Mouse (Mus musculus): ENCODE data around the gene Fam71e1. TPM values are rescaled to one million over a fixed set of nuclear protein-coding genes. Genes with fewer than 3 reads are reported as not detected.

The Fam71e1 gene
- polyA plus RNA-seq, 1 experiment from 2014 or later: 17.1 TPM

DNA sequence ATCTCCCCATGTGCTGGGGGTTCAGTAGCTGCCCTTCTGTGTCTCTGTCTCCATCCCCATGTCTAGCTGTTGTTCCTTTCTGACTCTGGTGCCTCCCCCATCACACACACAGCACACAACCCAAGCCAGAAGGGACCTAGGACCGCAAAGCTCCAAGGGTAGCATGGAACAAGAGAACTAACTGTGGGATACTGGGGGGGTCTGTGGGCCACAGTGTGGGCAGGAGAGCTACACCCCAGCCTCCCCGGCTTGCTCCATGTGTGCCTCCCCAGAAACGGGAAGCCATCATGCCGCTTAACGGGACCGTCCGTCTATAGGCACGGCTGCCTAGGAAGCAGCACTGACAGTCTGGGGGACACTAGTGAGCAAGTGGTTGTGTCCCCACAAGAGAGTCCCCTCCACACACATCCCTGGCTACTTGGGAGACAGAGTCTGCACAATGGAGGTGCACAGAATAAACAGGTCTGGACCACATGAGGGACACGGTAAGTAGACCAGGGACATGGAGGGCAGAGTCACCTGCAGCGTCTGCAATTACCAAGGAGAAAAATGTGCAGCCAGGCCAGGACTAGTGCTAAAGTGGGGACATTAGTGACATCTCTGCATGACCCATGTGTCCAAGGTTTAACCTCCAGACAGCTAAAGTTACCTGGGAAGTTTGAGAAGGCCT lies 32.7 kb upstream of the Fam71e1 start:
- H3K4me3 ChIP-seq (ENCODE audit: low read depth, low read length): no peak overlapping the region
- 84% methylated on average over 10 of the region's 10 CpGs for WGBS
- H3K27me3 ChIP-seq (ENCODE audit: control insufficient read depth, insufficient read depth, low read length): peaks cover 17% of the 10 kb centered on the region
- H3K9ac ChIP-seq (ENCODE audit: low read length): no peak overlapping the region
- ATAC-seq (ENCODE audit: low FRiP score) (no peak), DNase-seq (ENCODE audit: low spot score, missing footprints) (peak; percentile 86)
- H3K27ac ChIP-seq (ENCODE audit: low read depth, low read length): no peak overlapping the region
- peaks cover 27% of the 10 kb centered on the region for H3K4me1 ChIP-seq (ENCODE audit: control insufficient read depth, insufficient read depth, low read length)
- H3K9me3 ChIP-seq (ENCODE audit: control insufficient read depth, low read length): no peaks in the 10 kb centered on the region
- H3K36me3 ChIP-seq (ENCODE audit: control insufficient read depth, insufficient read depth, low read length): peaks cover 18% of the 10 kb centered on the region
- H3K4me2 ChIP-seq: no peak overlapping the region

DNA sequence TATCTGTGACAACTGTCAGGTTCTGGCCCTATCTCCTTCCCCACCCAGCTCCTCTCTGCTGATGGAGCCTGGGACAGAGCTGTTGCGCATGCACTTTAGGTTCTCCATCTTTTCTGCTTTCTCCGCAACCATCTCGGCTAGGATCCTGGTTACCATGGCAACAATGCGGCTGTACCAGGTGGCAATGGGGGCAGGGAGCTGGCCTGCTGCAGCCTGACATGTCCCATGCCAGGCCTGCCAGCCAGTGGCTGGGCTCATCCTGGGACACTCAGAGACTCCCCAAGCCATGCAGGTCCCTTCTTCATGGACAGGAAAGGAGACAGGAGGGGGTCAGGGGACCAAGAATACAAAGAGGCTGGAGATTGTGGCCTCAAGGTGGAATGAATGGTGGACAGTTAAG lies 31.9 kb upstream of the Fam71e1 start:
- DNase-seq (ENCODE audit: low spot score, missing footprints): peak; percentile 85
- peaks cover 18% of the 10 kb centered on the region for H3K36me3 ChIP-seq (ENCODE audit: control insufficient read depth, insufficient read depth, low read length)
- H3K4me3 ChIP-seq (ENCODE audit: low read depth, low read length): no peak overlapping the region
- no peak for ATAC-seq (ENCODE audit: low FRiP score)
- no peak overlapping the region for H3K4me2 ChIP-seq
- no peaks in the 10 kb centered on the region for H3K9me3 ChIP-seq (ENCODE audit: control insufficient read depth, low read length)
- WGBS: 21% methylated on average over 4 of the region's 4 CpGs
- no peak overlapping the region for H3K9ac ChIP-seq (ENCODE audit: low read length)
- H3K27me3 ChIP-seq (ENCODE audit: control insufficient read depth, insufficient read depth, low read length): peaks cover 17% of the 10 kb centered on the region
- H3K27ac ChIP-seq (ENCODE audit: low read depth, low read length): 0 out of 2 replicates have a peak overlapping the region, but pooled peaks have one; percentile 0
- peaks cover 31% of the 10 kb centered on the region for H3K4me1 ChIP-seq (ENCODE audit: control insufficient read depth, insufficient read depth, low read length)

DNA sequence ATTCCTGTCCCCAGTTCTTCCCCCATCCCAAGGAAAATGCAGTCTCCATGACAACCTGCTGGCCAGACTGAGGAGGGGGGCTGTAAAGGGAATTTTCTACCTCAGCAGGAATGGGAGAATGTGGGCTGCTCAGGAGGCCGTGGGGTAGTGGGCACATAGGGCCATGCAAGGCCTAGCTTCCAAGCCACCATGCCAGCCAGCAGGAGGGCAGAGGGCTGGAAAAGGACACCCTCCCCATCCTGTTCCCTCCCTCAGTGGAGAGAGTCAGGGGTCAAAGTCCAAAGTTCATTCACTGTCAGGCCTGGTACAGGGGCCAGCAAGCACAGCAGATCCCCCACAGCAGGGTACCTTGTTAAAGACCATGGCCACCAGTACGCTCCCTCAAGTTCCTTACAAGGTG lies 31.3 kb upstream of the Fam71e1 start, which contains the start of gene Aspdh:
TSS of gene Aspdh (plus strand) at position 281 of the 400 bp plus-strand sequence.
- peaks cover 17% of the 10 kb centered on the region for H3K27me3 ChIP-seq (ENCODE audit: control insufficient read depth, insufficient read depth, low read length)
- H3K4me1 ChIP-seq (ENCODE audit: control insufficient read depth, insufficient read depth, low read length): peaks cover 31% of the 10 kb centered on the region
- H3K4me2 ChIP-seq: no peak within 1 kb of the TSS
- no peaks in the 10 kb centered on the region for H3K9me3 ChIP-seq (ENCODE audit: control insufficient read depth, low read length)
- 0 out of 2 replicates have a peak within 1 kb of the TSS, but pooled peaks have one; percentile 0 for H3K27ac ChIP-seq (ENCODE audit: low read depth, low read length)
- H3K36me3 ChIP-seq (ENCODE audit: control insufficient read depth, insufficient read depth, low read length): peaks cover 18% of the 10 kb centered on the region
- DNase-seq (ENCODE audit: low spot score, missing footprints) (peak; percentile 81), ATAC-seq (ENCODE audit: low FRiP score) (no peak)
- no peak within 1 kb of the TSS for H3K4me3 ChIP-seq (ENCODE audit: low read depth, low read length)
- 42% methylated on average over 2 of the region's 2 CpGs for WGBS
- H3K9ac ChIP-seq (ENCODE audit: low read length): no peak within 1 kb of the TSS

DNA sequence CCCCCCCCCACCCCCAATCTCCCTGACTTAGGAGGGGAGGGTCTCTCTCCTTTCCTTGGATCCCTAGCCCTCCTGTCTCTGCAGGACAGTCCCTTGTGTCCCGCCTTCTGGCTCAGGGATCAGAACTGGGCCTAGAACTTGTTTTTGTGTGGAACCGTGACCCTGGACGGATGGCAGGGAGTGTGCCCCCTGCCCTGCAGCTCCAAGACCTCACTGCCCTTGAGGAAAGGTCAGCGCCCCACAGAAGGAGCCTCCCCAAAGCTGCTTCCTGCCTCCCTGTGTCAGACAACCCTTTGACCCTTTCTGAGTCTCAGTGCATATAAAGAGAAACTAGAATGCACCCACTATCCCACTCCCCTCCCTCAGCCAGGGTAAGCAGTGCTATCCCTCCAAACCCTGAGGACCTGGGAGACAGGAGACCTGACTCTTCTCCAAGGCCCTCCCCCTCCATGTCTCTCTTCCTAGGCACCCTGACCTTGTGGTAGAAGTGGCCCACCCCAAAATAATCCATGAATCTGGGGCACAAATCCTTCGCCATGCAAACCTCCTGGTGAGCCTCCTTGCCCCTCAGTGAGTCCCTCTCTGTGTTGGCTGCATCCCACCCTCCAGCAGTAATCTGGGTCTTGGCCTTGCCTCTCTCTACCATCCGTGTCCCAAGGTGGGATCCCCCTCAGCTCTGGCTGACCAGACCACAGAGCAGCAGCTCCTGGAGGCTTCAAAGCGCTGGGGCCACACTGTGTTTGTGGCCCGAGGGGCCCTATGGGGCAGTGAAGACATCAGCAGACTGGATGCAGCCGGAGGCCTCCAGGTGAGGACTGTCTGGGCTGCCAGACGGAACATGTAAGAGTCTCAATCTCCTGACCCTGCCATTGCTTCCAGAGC lies 30.1 kb upstream of the Fam71e1 start:
- Histone ChIP-seq H3K27ac (ENCODE audit: low read depth, low read length) (no peak overlapping the region), H3K4me3 (ENCODE audit: low read depth, low read length) (no peak overlapping the region), H3K27me3 (ENCODE audit: control insufficient read depth, insufficient read depth, low read length) (peaks cover 12% of the 10 kb centered on the region), H3K9ac (ENCODE audit: low read length) (no peak overlapping the region), H3K4me2 (no peak overlapping the region), H3K4me1 (ENCODE audit: control insufficient read depth, insufficient read depth, low read length) (peaks cover 31% of the 10 kb centered on the region), H3K9me3 (ENCODE audit: control insufficient read depth, low read length) (no peaks in the 10 kb centered on the region), H3K36me3 (ENCODE audit: control insufficient read depth, insufficient read depth, low read length) (peaks cover 17% of the 10 kb centered on the region)
- 78% methylated on average over 10 of the region's 10 CpGs for WGBS
- DNase-seq (ENCODE audit: low spot score, missing footprints): peak; percentile 81
- ATAC-seq (ENCODE audit: low FRiP score): no peak

DNA sequence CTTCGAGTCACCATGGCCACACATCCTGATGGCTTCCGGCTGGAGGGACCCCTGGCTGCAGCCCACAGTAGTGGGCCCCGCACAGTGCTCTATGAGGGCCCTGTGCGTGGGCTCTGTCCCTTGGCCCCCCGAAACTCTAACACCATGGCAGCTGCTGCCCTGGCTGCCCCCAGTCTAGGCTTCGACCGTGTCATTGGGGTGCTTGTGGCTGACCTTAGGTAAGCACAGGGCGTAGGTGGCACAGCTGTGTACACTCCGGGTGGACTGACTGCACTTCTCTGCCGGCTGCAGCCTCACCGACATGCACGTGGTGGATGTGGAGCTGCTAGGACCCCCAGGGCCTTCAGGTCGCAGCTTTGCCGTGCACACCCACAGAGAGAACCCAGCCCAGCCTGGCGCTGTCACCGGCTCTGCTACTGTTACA lies 29.5 kb upstream of the Fam71e1 start:
- no peak overlapping the region; the same call in 1 of the 2 replicates for H3K27ac ChIP-seq (ENCODE audit: low read depth, low read length)
- H3K4me3 ChIP-seq (ENCODE audit: low read depth, low read length): no peak overlapping the region
- H3K4me2 ChIP-seq: no peak overlapping the region; the same call in 1 of the 2 replicates
- DNase-seq (ENCODE audit: low spot score, missing footprints) (peak; percentile 81), ATAC-seq (ENCODE audit: low FRiP score) (no peak)
- H3K36me3 ChIP-seq (ENCODE audit: control insufficient read depth, insufficient read depth, low read length): peaks cover 11% of the 10 kb centered on the region
- no peaks in the 10 kb centered on the region for H3K9me3 ChIP-seq (ENCODE audit: control insufficient read depth, low read length)
- peaks cover 31% of the 10 kb centered on the region for H3K4me1 ChIP-seq (ENCODE audit: control insufficient read depth, insufficient read depth, low read length)
- H3K27me3 ChIP-seq (ENCODE audit: control insufficient read depth, insufficient read depth, low read length): peaks cover 5% of the 10 kb centered on the region
- peak overlapping the region; percentile 9; the same call in 1 of the 2 replicates for H3K9ac ChIP-seq (ENCODE audit: low read length)
- WGBS: 86% methylated on average over 16 of the region's 16 CpGs

DNA sequence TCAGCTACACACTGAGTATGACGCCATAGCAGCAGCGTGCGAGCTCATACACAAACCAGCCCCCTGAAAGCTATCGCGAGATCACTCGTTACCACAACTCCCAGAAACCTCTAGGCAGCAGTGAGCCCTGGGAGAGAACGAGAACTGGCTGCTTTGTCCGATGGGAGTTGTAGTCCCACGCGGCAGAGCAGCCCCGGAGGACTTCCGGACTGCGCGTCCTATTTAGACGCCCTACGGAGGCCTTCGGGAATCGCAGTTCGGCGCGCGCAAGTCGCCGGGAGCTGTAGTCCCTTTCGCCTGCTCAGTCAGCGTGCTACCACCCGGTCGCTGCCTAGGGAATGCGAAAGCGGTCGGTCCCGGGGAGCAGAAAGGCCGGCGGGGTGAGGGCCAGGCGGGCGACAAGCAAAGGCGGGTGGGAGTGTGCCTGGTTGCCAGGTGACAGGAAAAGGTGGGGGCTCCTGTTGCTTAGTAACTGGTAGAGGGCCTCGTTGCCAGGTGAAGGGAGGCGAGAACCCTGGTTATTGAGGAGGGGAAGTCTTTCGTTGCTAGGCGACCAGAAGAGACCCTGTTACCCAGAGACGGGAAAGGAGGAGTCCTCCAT lies 28.5 kb upstream of the Fam71e1 start, which contains the start of gene Josd2:
TSS of gene Josd2 (plus strand) at position 170 of the 601 bp plus-strand sequence.
- Histone ChIP-seq H3K9me3 (ENCODE audit: control insufficient read depth, low read length) (no peaks in the 10 kb centered on the region), H3K4me2 (peak within 1 kb of the TSS; percentile 67), H3K36me3 (ENCODE audit: control insufficient read depth, insufficient read depth, low read length) (peaks cover 5% of the 10 kb centered on the region; the same call in 1 of the 2 replicates), H3K9ac (ENCODE audit: low read length) (peak within 1 kb of the TSS; percentile 72), H3K27me3 (ENCODE audit: control insufficient read depth, insufficient read depth, low read length) (no peaks in the 10 kb centered on the region), H3K27ac (ENCODE audit: low read depth, low read length) (peak within 1 kb of the TSS; percentile 79), H3K4me1 (ENCODE audit: control insufficient read depth, insufficient read depth, low read length) (peaks cover 28% of the 10 kb centered on the region), H3K4me3 (ENCODE audit: low read depth, low read length) (peak within 1 kb of the TSS; percentile 55)
- peak; percentile 98 for DNase-seq (ENCODE audit: low spot score, missing footprints)
- WGBS: under 1% methylated on average over 42 of the region's 42 CpGs
- peak; percentile 94 for ATAC-seq (ENCODE audit: low FRiP score)

DNA sequence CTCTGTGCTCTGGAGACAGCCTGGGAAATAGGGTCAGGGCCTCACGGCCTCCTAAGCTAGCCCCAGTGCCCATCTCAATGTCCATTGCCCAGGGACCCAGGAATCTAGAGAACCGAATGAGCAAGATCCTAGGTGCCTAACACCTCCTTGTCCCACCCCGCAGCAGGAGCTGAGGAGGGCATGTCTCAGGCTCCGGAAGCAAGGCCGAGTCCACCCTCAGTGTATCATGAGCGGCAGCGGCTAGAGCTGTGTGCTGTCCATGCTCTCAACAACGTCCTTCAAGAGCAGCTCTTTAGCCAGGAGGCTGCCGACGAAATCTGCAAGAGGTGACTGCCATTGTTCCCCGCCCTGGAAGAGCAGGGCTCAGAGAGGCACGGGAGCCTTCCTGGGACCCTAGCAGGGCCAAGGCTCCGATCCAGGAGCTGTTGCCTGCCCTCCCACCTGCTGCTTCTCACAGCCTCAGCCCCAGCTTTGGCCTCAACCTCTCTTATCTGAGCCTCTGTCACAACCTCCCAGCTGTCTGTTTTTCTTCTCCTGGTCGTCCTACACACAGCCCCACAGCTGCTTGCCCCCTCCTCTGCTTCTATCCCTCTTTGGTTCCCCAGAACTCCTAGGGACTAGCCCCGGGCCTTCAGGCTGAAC lies 27.6 kb upstream of the Fam71e1 start:
- H3K27me3 ChIP-seq (ENCODE audit: control insufficient read depth, insufficient read depth, low read length): no peaks in the 10 kb centered on the region
- H3K4me2 ChIP-seq: peak overlapping the region; percentile 67
- DNase-seq (ENCODE audit: low spot score, missing footprints): peak; percentile 83
- WGBS: 62% methylated on average over 15 of the region's 15 CpGs
- no peaks in the 10 kb centered on the region for H3K36me3 ChIP-seq (ENCODE audit: control insufficient read depth, insufficient read depth, low read length)
- H3K27ac ChIP-seq (ENCODE audit: low read depth, low read length): peak overlapping the region; percentile 79
- no peaks in the 10 kb centered on the region for H3K9me3 ChIP-seq (ENCODE audit: control insufficient read depth, low read length)
- no peak for ATAC-seq (ENCODE audit: low FRiP score)
- H3K9ac ChIP-seq (ENCODE audit: low read length): peak overlapping the region; percentile 72; the same call in 1 of the 2 replicates
- peak overlapping the region; percentile 55 for H3K4me3 ChIP-seq (ENCODE audit: low read depth, low read length)
- H3K4me1 ChIP-seq (ENCODE audit: control insufficient read depth, insufficient read depth, low read length): peaks cover 28% of the 10 kb centered on the region
